Mouse (Mus musculus) frontal cortex, postnatal 36 days (tissue): Measurements from ENCODE around the gene Serinc1.

Source experiments
- DNase-seq, 2 experiments: peaks; one replicate each; pipeline ENCODE4 v3.0.0; 2022; ENCODE audit warnings: low spot score in 2 of 2

The Serinc1 gene

DNA sequence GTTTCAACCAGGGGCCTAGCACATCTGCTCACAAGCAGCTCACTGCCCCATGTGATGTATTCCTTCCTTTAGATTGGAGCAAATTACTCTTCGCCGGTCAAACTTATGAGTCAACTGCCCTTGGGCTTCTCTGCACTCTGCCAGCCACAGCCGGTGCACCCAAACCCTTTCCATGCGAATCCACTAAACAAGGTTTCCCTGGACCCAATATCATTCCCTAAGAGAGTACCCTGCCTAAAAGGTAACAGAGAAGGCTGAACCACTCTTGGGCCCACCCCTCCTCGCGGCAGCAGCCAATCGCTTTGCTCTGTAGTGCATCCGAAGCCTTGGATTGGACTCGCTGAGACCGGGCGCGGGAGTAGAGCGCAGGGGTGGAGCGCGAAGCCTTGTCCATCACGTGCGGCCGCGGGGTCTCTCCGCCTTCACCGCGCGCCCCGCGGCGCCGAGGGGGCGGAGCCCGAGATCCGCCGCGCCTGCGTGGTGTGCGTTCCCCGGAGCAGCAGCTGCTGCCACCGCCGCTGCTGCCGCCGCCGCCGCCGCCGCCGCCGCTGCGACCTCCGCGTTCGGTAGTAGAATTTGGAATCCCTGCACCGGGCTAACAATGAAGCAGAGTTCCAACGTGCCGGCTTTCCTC is 46.3 kb downstream of the Serinc1 start, which contains the start of gene Hsf2:
TSS of gene Hsf2 (plus strand) at position 478 of the 634 bp plus-strand sequence.
- peak; percentile 95 to 97 for DNase-seq

DNA sequence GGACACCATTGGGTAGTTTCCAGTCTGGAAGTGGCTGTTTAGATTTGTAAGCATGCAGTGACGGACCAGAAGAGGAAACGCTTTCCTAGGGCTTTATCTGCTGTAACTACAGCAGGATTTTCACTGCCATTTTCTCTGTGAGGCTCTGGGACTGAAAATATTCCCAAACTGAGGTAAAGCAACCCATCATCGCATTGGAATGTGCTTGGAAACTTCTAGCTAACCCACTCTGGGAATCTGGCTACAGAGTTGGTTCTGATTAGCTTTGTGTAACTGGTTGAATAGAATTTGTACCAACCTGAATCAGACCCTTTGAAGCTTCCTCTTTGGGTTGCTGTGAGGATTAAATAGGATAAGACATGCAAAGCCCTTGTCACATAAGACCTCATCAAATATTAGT is 47.6 kb downstream of the Serinc1 start:
- DNase-seq, result no peak

DNA sequence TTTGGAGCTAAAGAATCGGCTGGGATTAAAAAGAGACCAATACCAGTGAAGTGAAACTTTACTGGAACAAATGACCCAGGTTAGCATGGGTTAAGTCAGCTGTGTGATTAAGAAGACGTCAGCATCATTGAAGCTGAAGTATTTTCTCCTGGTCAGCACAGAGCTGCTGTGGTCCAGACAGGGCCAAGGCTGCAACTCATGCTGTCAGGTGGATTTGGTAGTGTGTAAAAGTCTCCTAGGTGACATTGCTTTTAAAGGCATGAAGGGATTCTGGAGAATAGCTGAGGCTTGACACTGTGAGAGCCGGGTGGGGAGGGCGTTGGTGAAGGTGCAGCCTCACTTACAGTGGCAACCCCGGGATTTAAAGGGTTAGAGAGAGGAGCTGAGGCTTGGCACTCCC is 50.6 kb downstream of the Serinc1 start:
- no peak for DNase-seq

DNA sequence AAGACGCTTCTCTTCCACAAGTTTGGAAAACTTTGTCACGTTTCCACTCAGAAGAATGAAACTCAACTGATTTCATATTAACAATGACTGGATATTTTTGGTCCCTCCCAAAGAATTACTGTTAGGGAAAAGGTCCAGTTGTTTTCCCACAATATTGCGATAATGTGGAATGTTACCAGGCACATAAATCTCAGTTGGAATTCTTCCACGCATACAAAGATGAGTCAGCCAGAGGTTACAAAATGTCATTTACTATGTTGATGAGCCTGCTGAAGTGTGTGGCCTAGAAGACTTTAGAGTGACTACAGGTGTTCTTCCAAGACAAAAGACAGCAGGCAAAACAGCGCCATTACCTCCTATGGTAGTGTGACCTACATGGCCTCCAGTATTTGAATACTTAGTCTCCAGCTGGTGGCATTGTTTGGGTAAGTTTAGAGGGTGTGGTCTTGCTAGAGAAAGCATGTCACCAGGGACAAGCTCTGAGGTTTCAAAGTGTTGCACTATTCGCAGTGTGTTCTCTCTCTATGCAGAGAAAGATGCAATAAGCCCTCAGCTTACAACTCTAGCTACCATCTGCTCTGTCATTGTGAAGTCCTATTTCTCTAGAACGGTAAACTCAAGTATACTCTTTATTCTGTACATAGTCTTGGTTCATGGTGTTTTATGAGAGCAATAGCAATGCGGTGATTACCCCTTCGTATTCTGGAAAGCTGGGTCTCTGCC is 55.0 kb downstream of the Serinc1 start:
- no peak for DNase-seq
